Comparison of ENCODE assay signal across 8 mouse cellular contexts in genomic region chr2:160646144-160646844, GRCm38 (mm10). TPM values are rescaled to one million over a fixed set of nuclear protein-coding genes. Genes with fewer than 3 reads are reported as not detected.
A peak's percentile ranks its signal among the peaks of the same experiment; 100 is the strongest.
DNase-seq lines count a peak whose midpoint lies in the region; ATAC-seq lines count a peak whose summit lies in the region.

No protein-coding gene starts in this region.

- peak overlapping the region; percentile 100 for H3K9ac ChIP-seq in intestine, embryonic 16.5 days (ENCODE audit: low read depth, low read length)
- H3K9ac ChIP-seq in limb, embryonic 15.5 days: peak overlapping the region; percentile 100
- peak overlapping the region; percentile 96 for H3K9ac ChIP-seq in midbrain, embryonic 15.5 days

- H3K36me3 ChIP-seq in intestine, embryonic 16.5 days (ENCODE audit: control insufficient read depth, insufficient read depth, low read length): no peaks in the 10 kb centered on the region
- H3K36me3 ChIP-seq in limb, embryonic 15.5 days: no peaks in the 10 kb centered on the region
- H3K36me3 ChIP-seq in midbrain, embryonic 15.5 days (replicated peaks): no peaks in the 10 kb centered on the region

- H3K9me3 ChIP-seq in intestine, embryonic 16.5 days (ENCODE audit: control insufficient read depth, low read length): no peaks in the 10 kb centered on the region
- no peaks in the 10 kb centered on the region for H3K9me3 ChIP-seq in limb, embryonic 15.5 days
- H3K9me3 ChIP-seq in midbrain, embryonic 15.5 days: no peaks in the 10 kb centered on the region

- peak overlapping the region; percentile 98 for H3K27ac ChIP-seq in intestine, embryonic 16.5 days (ENCODE audit: low read length)
- H3K27ac ChIP-seq in limb, embryonic 15.5 days: peak overlapping the region; percentile 97
- H3K27ac ChIP-seq in midbrain, embryonic 15.5 days: peak overlapping the region; percentile 97

- DNase-seq in heart, adult 11 months: peak; percentile 97
- no peak for DNase-seq in heart, adult 8-10 months (ENCODE audit: low spot score)
- DNase-seq in cerebellum, postnatal 36 days: peak; percentile 47 to 55
- DNase-seq in gastrocnemius, postnatal 25 days: peak; percentile 52
- DNase-seq in spleen, postnatal 14 days (ENCODE audit: low spot score in 2 of 2): peak; percentile 31 to 50

- H3K4me3 ChIP-seq in intestine, embryonic 16.5 days (ENCODE audit: low read length): peak overlapping the region; percentile 100
- H3K4me3 ChIP-seq in limb, embryonic 15.5 days: peak overlapping the region; percentile 99
- peak overlapping the region; percentile 83 for H3K4me3 ChIP-seq in midbrain, embryonic 15.5 days

- H3K4me1 ChIP-seq in intestine, embryonic 16.5 days (ENCODE audit: control insufficient read depth, insufficient read depth, low read length): peaks cover 15% of the 10 kb centered on the region
- H3K4me1 ChIP-seq in limb, embryonic 15.5 days: peaks cover 11% of the 10 kb centered on the region
- H3K4me1 ChIP-seq in midbrain, embryonic 15.5 days: peaks cover 27% of the 10 kb centered on the region

- no peaks in the 10 kb centered on the region for H3K27me3 ChIP-seq in intestine, embryonic 16.5 days (replicated peaks; ENCODE audit: control insufficient read depth, insufficient read depth, low read length)
- no peaks in the 10 kb centered on the region for H3K27me3 ChIP-seq in limb, embryonic 15.5 days
- no peaks in the 10 kb centered on the region for H3K27me3 ChIP-seq in midbrain, embryonic 15.5 days (replicated peaks)

- peak; percentile 64 for ATAC-seq in intestine, embryonic 16.5 days
- ATAC-seq in limb, embryonic 15.5 days (ENCODE audit: insufficient number of reproducible peaks, low FRiP score, low TSS enrichment, low read depth): peak; percentile 46
- peak; percentile 63; the same call in 1 of the 2 replicates for ATAC-seq in midbrain, embryonic 15.5 days (replicated peaks)

- H3K4me2 ChIP-seq in intestine, embryonic 16.5 days (ENCODE audit: low read depth, low read length): peak overlapping the region; percentile 11
- peak overlapping the region; percentile 61 for H3K4me2 ChIP-seq in limb, embryonic 15.5 days
- peak overlapping the region; percentile 59 for H3K4me2 ChIP-seq in midbrain, embryonic 15.5 days

- under 1% methylated on average over 71 of the region's 76 CpGs for WGBS in intestine, embryonic 16.5 days
- WGBS in limb, embryonic 15.5 days: under 1% methylated on average over 75 of the region's 76 CpGs
- 1% methylated on average over 73 of the region's 76 CpGs for WGBS in midbrain, embryonic 15.5 days

RNA-seq across cellular contexts. Expression of gene Top1, which starts 0.6 kb away (rescaled TPM):
- 10 to 100 TPM; 39.8 to 46.9 (median 43.0) TPM for total RNA-seq in heart, adult 8-10 months (2022)
- total RNA-seq in gastrocnemius, postnatal 25 days (2021): 10 to 100 TPM; 33.4 to 34.3 TPM
- 47.4 and 53.4 TPM in 2 replicates for polyA plus RNA-seq in intestine, embryonic 16.5 days (2015; fragmentation: Nextera tagmentation; extraction: Ambion mirVana)
- 61.8 and 67.6 TPM in 2 replicates for polyA plus RNA-seq in limb, embryonic 15.5 days (2015; fragmentation: Nextera tagmentation; extraction: Ambion mirVana)
- polyA plus RNA-seq in midbrain, embryonic 15.5 days (2015; fragmentation: Nextera tagmentation; extraction: Ambion mirVana): 75.2 and 81.1 TPM in 2 replicates

Comparison
In these comparisons a context has a peak if more than half of its experiments do, and no peak if none do; other contexts are left out.
1. H3K4me2 ChIP-seq: peak in every context shown above with its lines; median percentile 61 in limb, embryonic 15.5 days; 59 in midbrain, embryonic 15.5 days; 11 in intestine, embryonic 16.5 days.